Mouse (Mus musculus) bone marrow, adult 2 months (tissue): ENCODE data around the gene Cadps.

Experiments used
- CTCF ChIP-seq: fragments of 200-500 bp; IDR thresholded peaks from 2 replicates; pipeline ENCODE4 v1.5.1; 2011; ENCODE audit warnings: low read length, control low read depth; ENCODE audit not compliant: control insufficient read depth, insufficient read depth
- POLR2A ChIP-seq: fragments of 200-500 bp; IDR thresholded peaks from 2 replicates; pipeline ENCODE4 v1.6.1; 2011; ENCODE audit warnings: low read depth, mild to moderate bottlenecking, control low read depth, low read length, borderline replicate concordance; ENCODE audit not compliant: control insufficient read depth

- TF ChIP-seq POLR2A (no peak), CTCF (no peak)
These were observed 54.0 kb downstream of the Cadps start for GRCm38 (mm10) chr14:12768870-12769269.
